Mouse (Mus musculus) lung, postnatal 0 days (tissue): Measurements from ENCODE around the gene Tmem258. TPM values are rescaled to one million over a fixed set of nuclear protein-coding genes. Genes with fewer than 3 reads are reported as not detected.

Experiments used
- ATAC-seq: fragments of 200-750 bp; cut with Nextera tagmentation; 2 replicates; pipeline ENCODE4 v1.8.0; 2017; ENCODE audit warnings: moderate library complexity
- DNase-seq: peaks from one replicate; pipeline ENCODE4 v3.0.0-alpha.2; 2016; ENCODE audit warnings: low spot score
- H3K27ac ChIP-seq: fragments of 300-500 bp; sonication (generic); 2 replicates; pipeline ENCODE4 v1.5.1; 2014; ENCODE audit warnings: antibody characterized with exemption, mild to moderate bottlenecking, low read length, mixed read lengths
- H3K27me3 ChIP-seq: fragments of 300-500 bp; sonication (generic); replicated peaks from 2 replicates; pipeline ENCODE4 v1.6.1; 2014; ENCODE audit warnings: low read length, mixed read lengths; ENCODE audit not compliant: insufficient read depth
- H3K36me3 ChIP-seq: fragments of 300-500 bp; sonication (generic); 2 replicates; pipeline ENCODE4 v1.6.1; 2014; ENCODE audit warnings: low read length, mixed read lengths; ENCODE audit not compliant: insufficient read depth
- H3K4me1 ChIP-seq: fragments of 300-500 bp; sonication (generic); 2 replicates; pipeline ENCODE4 v1.6.1; 2014; ENCODE audit warnings: antibody characterized with exemption, low read depth, low read length, mixed read lengths; ENCODE audit not compliant: insufficient read depth
- H3K4me2 ChIP-seq: fragments of 300-500 bp; sonication (generic); replicated peaks from 2 replicates; pipeline ENCODE4 v1.6.1; 2014; ENCODE audit warnings: low read depth, mild to moderate bottlenecking, low read length, moderate library complexity, mixed read lengths
- H3K4me3 ChIP-seq: fragments of 300-500 bp; sonication (generic); 2 replicates; pipeline ENCODE4 v1.5.1; 2014; ENCODE audit warnings: low read depth, low read length
- H3K9ac ChIP-seq: fragments of 300-500 bp; sonication (generic); replicated peaks from 2 replicates; pipeline ENCODE4 v1.6.1; 2014; ENCODE audit warnings: low read depth, mild to moderate bottlenecking
- H3K9me3 ChIP-seq: fragments of 300-500 bp; sonication (generic); 2 replicates; pipeline ENCODE4 v1.6.1; 2016; ENCODE audit warnings: low read length, mixed read lengths
- CTCF ChIP-seq: IDR thresholded peaks from 2 replicates; pipeline ENCODE4 v1.5.1; 2016; ENCODE audit warnings: antibody characterized with exemption, mild to moderate bottlenecking
- EP300 ChIP-seq: IDR thresholded peaks from 2 replicates; pipeline ENCODE4 v1.6.1; 2016; ENCODE audit warnings: antibody characterized with exemption, mild to moderate bottlenecking, control low read depth
- WGBS: fragments of 180-500 bp; shearing (Covaris S2); extraction: QIAGEN DNeasy Blood & Tissue Kit; methylation state at CpG from one replicate; pipeline ENCODE4 v1.1.7; 2014; 5-methylcytosine and 5-hydroxymethylcytosine counted together
- polyA plus RNA-seq: library from polyadenylated mRNA; unstranded; fragments of >200 nt; fragmentation: Nextera tagmentation; extraction: Ambion mirVana; gene quantifications from 2 replicates; pipeline ENCODE4 v1.2.1, GENCODE M21; 2015

Gene Tmem258
- polyA plus RNA-seq, 1 experiment from 2014 or later, result 394 TPM

DNA sequence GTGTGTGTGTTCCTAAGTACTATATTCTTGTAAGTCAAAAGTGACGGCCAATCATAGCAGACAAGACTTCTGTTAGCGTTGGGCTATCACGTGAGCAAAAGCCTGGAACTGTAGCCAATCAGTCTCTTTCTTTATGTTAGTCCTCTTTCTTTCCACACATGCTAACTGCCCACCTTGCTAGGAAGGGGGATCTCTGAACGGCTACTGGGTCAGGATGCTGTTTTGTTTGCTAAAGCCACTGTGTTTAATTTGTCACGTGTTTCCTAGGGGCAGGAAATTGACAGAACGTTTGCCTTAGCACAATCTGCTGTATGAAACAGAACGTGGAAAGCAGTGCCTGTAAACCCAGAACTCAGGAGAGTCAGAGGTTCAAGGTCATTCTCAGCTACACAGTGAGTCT, 21.7 kb upstream of the Tmem258 start:
- Histone ChIP-seq H3K4me2 (peak overlapping the region; percentile 91), H3K4me1 (peaks cover 5% of the 10 kb centered on the region; the same call in 1 of the 2 replicates), H3K9ac (no peak overlapping the region), H3K4me3 (peak overlapping the region; percentile 85), H3K27me3 (no peaks in the 10 kb centered on the region), H3K27ac (no peak overlapping the region), H3K9me3 (no peaks in the 10 kb centered on the region), H3K36me3 (peaks cover 7% of the 10 kb centered on the region; the same call in 1 of the 2 replicates)
- WGBS, result 25% methylated on average over 7 of the region's 7 CpGs
- ATAC-seq (no peak), DNase-seq (no peak)
- no peak for TF ChIP-seq CTCF
- TF ChIP-seq EP300, result no peak

DNA sequence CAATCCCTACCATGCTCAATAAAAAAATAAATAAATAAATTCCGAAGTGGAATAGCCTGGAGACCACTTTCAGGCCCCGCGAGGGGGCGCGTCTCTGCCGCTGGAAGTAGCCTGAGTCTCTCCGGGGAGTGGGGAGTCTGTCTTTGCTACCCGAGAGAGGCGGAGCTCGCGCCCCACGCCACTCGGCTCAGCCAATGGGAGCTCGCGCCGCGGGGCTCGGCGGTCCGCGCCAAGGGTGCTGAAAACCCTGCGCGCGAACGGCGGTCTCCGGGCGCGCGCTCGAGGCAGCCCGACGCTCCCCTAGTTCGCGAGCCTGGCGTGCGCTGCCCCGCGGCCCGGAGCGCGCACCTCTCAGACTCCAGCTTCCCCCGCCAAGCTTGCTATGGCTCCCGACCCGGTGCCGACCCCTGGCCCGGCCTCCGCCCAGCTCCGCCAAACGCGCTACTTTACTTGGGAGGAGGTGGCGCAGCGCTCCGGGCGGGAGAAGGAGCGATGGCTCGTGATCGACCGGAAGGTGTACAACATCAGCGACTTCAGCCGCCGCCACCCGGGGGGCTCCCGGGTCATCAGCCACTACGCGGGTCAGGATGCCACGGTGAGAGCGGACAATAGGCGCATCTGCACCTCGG, 21.0 kb upstream of the Tmem258 start, which contains the start of gene Fads1:
Gene Fads1 (plus strand): TSS at position 219 of the 629 bp plus-strand sequence.
- H3K4me3 ChIP-seq, result peak within 1 kb of the TSS; percentile 85
- H3K9ac ChIP-seq, result peak within 1 kb of the TSS; percentile 72
- under 1% methylated on average over 69 of the region's 70 CpGs for WGBS
- H3K9me3 ChIP-seq, result no peaks in the 10 kb centered on the region
- peaks cover 5% of the 10 kb centered on the region; the same call in 1 of the 2 replicates for H3K4me1 ChIP-seq
- ATAC-seq (peak; percentile 96), DNase-seq (peak; percentile 96)
- peak within 1 kb of the TSS; percentile 91 for H3K4me2 ChIP-seq
- H3K27me3 ChIP-seq, result no peaks in the 10 kb centered on the region
- peaks cover 7% of the 10 kb centered on the region; the same call in 1 of the 2 replicates for H3K36me3 ChIP-seq
- H3K27ac ChIP-seq, result peak within 1 kb of the TSS; percentile 80
- peak; percentile 67 for TF ChIP-seq CTCF
- TF ChIP-seq EP300, result no peak

DNA sequence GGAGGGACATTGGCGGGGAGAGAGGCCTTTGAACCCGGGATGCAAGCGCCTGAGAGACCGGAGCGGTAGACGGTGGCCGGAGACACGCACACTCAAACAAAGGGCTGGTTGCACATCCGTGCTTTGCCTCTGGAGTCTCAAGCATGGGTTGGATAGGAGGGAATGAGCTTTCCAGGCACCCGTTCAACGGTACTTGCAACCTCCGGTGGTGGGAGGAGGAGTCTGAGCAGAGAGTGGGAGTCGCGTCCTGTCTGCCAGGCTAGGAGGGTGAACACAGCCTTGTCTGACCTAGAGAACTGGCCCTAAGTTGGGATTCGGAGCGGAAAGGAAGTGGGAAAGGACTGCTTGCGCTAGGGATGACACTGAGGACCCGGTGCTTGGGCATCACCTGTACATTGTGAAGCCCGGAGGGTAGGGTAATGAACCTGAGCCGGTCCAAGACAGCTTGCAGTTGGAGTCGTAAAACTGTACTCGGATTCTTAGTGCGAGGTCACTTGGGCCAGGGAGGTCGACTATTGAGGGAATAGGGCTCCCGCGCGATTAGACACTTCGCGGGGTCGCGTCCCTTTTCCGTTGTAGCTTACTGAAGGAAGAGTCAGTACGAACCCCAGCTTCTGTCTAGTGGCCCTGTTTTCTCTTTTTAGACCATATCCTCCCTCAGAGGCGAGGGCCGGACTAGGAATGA, 20.4 kb upstream of the Tmem258 start:
- Histone ChIP-seq H3K36me3 (peaks cover 7% of the 10 kb centered on the region; the same call in 1 of the 2 replicates), H3K27ac (peak overlapping the region; percentile 80), H3K4me3 (peak overlapping the region; percentile 85), H3K9me3 (no peaks in the 10 kb centered on the region), H3K4me2 (peak overlapping the region; percentile 91), H3K9ac (peak overlapping the region; percentile 72), H3K4me1 (peaks cover 5% of the 10 kb centered on the region; the same call in 1 of the 2 replicates), H3K27me3 (no peaks in the 10 kb centered on the region)
- WGBS, result 1% methylated on average over 35 of the region's 35 CpGs
- ATAC-seq (peak; percentile 77), DNase-seq (peak; percentile 85)
- TF ChIP-seq CTCF, result 0 out of 2 replicates have a peak, but pooled peaks have one; percentile 16
- TF ChIP-seq EP300, result no peak

DNA sequence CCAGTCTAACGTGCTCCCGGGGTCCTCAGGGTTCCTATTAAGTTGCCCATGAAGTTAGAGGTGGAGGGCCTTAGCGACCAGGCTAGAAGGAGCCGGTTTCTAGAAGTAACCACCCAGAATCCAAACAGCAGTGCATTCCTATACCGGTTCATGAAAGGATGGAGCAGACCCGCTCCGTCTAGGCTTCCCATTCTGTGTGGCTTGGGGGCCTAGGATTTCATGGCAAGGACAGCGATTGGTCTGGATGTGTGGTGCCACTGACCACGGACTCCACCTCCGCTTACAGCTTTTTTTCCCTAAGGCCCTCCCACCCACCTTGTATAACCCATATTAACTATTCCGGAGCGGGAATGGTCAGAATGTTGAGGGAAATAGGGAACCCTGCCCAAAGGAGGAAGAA, 19.7 kb upstream of the Tmem258 start:
- peaks cover 7% of the 10 kb centered on the region; the same call in 1 of the 2 replicates for H3K36me3 ChIP-seq

DNA sequence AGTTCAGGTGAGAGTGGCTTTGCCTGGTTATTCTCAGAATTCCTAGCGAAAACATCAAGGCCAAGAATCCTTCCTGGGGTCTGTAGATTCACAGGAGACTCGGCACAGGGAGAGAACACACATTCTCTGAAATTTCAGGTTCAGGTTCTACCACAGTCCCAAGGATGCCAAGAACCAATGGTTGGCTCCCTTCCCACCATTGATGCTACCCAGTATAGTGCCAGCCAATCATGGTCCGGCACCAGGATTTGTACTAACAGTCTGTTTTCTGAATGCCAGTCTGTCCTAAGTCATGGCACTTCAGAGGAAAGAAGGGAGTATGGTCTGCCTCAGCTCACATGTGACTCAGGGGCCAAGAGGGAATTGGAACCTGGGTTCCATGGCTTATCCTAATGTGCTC, 17.9 kb upstream of the Tmem258 start:
- TF ChIP-seq CTCF (no peak), EP300 (no peak)

More for the DNA sequence above, 19.7 kb upstream of the Tmem258 start:
- Histone ChIP-seq H3K4me3 (peak overlapping the region; percentile 85), H3K27me3 (no peaks in the 10 kb centered on the region), H3K4me2 (peak overlapping the region; percentile 91), H3K9ac (peak overlapping the region; percentile 72; the same call in 1 of the 2 replicates), H3K27ac (peak overlapping the region; percentile 80; the same call in 1 of the 2 replicates), H3K9me3 (no peaks in the 10 kb centered on the region), H3K4me1 (peaks cover 5% of the 10 kb centered on the region; the same call in 1 of the 2 replicates)
- ATAC-seq, result no peak
- 9% methylated on average over 12 of the region's 12 CpGs for WGBS
- TF ChIP-seq EP300, result no peak
- no peak for TF ChIP-seq CTCF
- DNase-seq, result peak; percentile 50

DNA sequence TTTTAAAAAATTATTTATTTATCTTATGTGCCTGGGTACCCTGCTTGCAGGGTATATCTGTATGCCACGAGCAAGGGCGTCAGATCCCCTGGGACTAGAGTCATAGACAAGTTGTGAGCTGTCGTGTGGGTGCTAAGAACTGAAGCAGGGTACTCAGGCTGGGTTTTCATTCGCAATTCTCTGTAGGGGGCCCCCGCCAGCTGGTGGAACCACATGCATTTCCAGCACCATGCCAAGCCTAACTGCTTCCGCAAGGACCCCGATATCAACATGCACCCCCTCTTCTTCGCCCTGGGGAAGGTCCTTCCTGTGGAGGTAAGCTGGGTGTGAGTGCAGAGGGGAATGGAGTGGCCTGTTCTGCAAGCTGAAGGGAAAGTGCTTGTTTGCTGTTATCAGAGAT, 17.2 kb upstream of the Tmem258 start:
- DNase-seq (no peak), ATAC-seq (no peak)
- no peak overlapping the region for H3K9ac ChIP-seq
- WGBS, result 93% methylated on average over 8 of the region's 8 CpGs
- no peak overlapping the region for H3K4me3 ChIP-seq
- H3K36me3 ChIP-seq, result peaks cover 10% of the 10 kb centered on the region; the same call in 1 of the 2 replicates
- TF ChIP-seq EP300 (no peak), CTCF (no peak)
- H3K27ac ChIP-seq, result no peak overlapping the region
- no peaks in the 10 kb centered on the region for H3K27me3 ChIP-seq
- H3K4me2 ChIP-seq, result no peak overlapping the region
- peaks cover 5% of the 10 kb centered on the region; the same call in 1 of the 2 replicates for H3K4me1 ChIP-seq
- no peaks in the 10 kb centered on the region for H3K9me3 ChIP-seq

More for the DNA sequence above, 17.9 kb upstream of the Tmem258 start:
- no peaks in the 10 kb centered on the region for H3K27me3 ChIP-seq
- DNase-seq (no peak), ATAC-seq (no peak)
- WGBS, result 88% methylated on average over 3 of the region's 3 CpGs
- peaks cover 10% of the 10 kb centered on the region; the same call in 1 of the 2 replicates for H3K36me3 ChIP-seq
- no peak overlapping the region for H3K4me3 ChIP-seq
- peaks cover 5% of the 10 kb centered on the region; the same call in 1 of the 2 replicates for H3K4me1 ChIP-seq
- no peak overlapping the region for H3K4me2 ChIP-seq
- H3K9me3 ChIP-seq, result no peaks in the 10 kb centered on the region
- no peak overlapping the region for H3K27ac ChIP-seq
- no peak overlapping the region for H3K9ac ChIP-seq
